Mouse (Mus musculus) kidney, adult 2 months (tissue): ENCODE data around the gene Cog5.

Experiments used
- CTCF ChIP-seq: fragments of 200-500 bp; conservative IDR thresholded peaks from 2 replicates; pipeline ENCODE4 v1.5.1; 2011; ENCODE audit warnings: low read depth, mild to moderate bottlenecking, control low read depth, low read length, moderate library complexity, mixed read lengths; ENCODE audit not compliant: insufficient read depth, insufficient read length
- POLR2A ChIP-seq: fragments of 200-500 bp; IDR thresholded peaks from one replicate; pipeline ENCODE4 v1.6.1; 2011; ENCODE audit warnings: low read depth, low read length, control low read depth

DNA sequence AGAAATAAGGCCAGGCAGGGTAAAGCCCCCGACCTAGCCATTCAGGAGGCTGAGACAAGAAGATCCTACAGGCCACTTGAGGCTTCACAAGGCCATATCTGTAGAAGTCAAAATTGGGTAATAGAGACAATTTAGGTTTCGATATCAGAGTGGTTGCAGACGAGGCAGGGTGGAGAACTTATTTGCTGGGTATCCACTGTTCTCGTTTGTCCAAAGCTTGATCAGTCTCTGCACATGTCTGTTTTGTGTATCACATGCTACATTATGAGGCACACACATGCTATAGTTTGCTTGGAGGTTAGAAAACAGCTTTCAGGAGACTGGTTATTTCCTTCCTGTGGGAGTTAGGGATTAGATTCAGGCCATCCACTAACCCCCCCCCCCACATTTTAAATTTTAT, 301.2 kb downstream of the Cog5 start:
- TF ChIP-seq POLR2A (no peak), CTCF (no peak)
